Mouse (Mus musculus): ENCODE measurements around the gene Zmynd15.

DNA sequence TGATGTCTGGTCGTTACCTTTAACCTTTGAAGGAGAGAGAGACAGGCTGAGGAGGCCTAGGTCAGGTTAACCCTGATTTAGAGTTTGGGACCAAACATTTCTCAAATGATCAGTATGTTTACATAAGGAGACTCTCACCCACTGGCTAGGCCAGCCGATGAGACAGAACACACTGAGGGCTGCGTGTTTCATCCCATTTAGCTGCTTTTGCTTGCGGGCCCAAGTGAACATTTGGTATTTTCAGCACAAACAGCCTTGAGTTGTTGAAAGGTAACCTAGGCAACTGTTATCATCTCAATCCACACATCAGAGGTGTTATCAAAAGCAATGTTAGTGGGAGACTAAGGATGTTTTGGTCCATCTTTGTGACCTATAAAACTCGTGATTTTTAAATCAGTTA lies 39.7 kb upstream of the Zmynd15 start:
- no peak for TF ChIP-seq CTCF (IDR thresholded peaks at IDR 0.05; ENCODE audit: control insufficient read depth, insufficient read depth, insufficient replicate concordance, low read depth, low read length)
- TF ChIP-seq POLR2A (IDR thresholded peaks at IDR 0.05; ENCODE audit: control insufficient read depth, low read depth, low read length), result no peak
